Mouse (Mus musculus) kidney, adult 9 months (tissue): Measurements from ENCODE around the gene Palm3.
A peak's percentile ranks its signal among the peaks of the same experiment; 100 is the strongest.
"Not testable (repeated sequence)": the region's sequence is repeated elsewhere in the genome, so short reads cannot be mapped to it uniquely, and the experiment has no call there.

Experiments
- DNase-seq: peaks from one replicate; pipeline ENCODE4 v3.0.0; 2022

Gene Palm3

DNA sequence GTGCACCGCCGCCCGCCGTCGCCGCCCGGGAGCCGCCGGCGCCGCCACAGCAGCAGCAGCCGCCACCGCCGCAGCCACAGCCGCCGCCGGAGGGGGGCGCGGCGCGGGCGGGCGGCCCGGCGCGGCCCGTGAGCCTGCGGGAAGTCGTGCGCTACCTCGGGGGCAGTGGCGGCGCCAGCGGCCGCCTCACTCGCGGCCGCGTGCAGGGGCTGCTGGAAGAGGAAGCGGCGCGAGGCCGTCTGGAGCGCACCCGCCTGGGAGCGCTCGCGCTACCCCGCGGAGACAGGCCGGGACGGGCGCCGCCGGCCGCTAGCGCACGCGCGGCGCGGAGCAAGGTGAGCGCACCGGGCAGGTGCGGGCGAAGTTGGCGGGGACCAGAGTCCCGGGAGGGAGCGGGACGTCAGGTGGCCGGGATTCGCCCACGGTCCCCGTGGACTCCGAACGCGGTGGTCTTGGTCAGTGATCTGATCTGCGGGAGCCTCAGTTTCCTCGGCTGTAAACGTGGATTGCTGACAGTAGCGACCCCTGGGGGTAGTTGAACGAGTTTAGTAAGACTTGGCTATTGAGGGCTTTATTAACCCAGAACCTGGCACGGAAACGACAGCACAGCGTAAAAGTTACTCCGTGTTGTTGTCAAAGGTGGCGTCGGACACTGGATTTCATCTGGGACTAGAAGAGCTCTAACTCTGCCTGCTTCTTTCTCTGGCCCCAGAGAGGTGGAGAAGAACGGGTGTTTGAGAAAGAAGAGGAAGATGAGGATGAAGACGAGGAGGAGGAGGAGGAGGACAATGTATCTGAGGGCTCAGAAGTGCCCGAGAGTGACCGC is 22.8 kb upstream of the Palm3 start:
- DNase-seq, result peak; percentile 80

DNA sequence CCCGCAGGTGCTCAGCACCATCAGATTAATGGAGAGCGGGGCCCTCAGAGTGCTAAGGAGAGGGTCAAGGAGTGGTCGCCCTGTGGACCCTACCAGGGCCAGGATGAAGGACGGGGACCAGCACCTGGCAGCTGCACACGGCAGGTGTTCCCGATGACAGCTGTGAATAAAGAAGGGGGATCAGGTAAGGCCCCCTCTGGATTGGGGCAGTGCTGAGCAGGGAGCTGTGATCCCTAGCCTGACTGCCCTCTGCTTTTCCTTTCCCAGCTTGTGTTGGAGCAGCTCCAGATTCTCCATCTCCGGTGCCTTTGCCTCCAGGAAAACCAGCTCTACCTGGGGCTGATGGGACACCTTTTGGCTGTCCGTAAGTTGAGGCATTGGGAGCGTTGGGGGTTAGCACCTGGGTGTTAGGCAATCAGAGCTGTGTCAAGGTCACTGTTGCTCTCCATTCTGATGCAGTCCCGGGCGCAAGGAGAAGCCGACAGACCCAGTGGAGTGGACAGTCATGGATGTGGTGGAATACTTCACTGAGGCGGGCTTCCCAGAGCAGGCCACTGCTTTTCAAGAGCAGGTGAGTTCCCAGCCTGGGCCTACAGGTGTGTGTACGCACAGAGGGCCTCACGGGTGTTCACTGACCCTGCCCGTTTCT is 22.1 kb upstream of the Palm3 start:
- DNase-seq, result peak; percentile 42

DNA sequence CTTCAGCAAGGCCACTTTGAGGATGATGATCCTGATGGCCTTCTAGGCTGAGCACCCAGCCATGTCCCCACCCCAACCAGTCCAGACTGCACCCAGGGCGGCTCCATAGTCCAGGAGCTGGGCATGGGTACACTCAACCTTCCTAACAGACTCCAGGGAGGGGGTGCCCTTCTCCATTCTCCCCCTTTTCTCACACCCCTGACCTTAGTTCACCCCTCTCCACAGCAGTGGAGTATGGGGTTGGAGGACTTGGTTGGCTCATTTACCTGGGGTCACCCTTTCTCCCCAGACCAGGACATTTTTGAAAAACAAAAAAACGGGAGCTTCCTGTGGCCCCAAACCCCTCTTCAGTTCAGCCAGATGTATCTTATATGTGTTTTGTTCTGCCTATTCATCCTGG is 21.4 kb upstream of the Palm3 start:
- no peak for DNase-seq

DNA sequence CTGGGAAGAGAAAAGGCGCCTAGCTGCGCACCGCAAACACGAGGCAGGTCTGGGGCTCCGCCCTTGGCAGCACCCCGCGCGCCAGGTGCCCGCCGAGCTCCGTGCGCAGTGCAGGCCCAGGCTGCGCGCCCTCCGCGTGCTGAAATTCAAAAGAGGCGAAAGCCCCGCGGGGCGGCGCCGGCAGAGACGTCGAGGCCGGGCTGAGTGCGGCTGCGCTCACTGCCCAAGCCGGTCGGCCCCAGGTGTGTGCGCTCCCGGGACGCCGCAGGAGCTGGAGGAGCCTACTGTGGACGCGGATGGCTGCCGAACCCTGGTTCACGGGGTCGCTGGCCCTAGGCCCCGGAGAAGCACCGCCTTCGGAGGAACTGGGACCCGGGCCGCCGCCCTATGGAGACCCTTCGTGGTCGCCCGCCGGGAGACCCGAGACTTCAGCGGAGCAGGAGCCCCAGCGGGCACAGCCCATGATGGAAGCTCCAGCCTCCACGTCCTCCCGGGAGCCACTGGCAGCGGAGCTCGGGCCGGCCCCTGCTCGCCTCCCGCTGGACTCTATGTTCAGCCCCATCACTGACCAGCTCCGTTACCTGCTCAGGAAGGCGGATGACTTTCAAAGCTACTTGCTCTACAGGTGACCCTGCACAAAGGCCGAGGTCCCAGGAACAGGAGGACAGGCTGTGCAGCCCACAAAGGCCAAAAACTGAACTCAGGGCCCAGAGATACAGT is 19.8 kb upstream of the Palm3 start, which contains the start of gene 1700067K01Rik:
1700067K01Rik (plus strand) TSS at position 222 of the 720 bp plus-strand sequence.
- peak; percentile 24 for DNase-seq

DNA sequence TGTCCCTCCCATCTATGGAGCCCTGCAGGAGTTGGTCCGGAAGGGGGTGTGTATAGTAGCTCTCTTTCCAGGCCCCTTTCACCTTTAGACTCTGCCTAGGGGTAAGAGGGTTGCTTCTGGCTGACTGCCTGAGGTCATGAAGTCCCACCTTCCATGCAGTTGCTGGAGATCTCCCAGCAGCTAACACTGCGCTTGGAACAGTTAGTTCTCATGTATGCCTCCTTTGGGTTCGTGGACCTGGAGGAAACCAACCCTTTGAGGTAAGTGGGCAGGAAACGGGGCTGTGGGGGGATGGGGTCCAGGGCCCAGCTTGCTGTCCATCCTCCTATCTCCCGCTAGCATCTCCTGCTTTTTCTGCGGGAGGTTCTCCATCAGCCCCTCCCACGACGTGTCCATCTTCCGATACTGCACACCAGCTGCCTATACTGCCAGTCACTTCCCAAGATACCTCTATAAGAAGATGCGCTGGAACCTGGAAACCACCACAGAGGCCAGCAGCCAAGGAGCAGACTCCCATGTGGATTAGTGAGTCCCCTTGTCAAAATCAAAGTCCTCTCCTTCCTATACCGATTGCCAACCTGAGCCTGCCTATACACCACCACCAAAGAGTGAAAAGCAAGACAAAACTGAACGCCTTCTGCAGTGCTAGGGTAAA is 18.2 kb upstream of the Palm3 start:
- peak; percentile 79 for DNase-seq

DNA sequence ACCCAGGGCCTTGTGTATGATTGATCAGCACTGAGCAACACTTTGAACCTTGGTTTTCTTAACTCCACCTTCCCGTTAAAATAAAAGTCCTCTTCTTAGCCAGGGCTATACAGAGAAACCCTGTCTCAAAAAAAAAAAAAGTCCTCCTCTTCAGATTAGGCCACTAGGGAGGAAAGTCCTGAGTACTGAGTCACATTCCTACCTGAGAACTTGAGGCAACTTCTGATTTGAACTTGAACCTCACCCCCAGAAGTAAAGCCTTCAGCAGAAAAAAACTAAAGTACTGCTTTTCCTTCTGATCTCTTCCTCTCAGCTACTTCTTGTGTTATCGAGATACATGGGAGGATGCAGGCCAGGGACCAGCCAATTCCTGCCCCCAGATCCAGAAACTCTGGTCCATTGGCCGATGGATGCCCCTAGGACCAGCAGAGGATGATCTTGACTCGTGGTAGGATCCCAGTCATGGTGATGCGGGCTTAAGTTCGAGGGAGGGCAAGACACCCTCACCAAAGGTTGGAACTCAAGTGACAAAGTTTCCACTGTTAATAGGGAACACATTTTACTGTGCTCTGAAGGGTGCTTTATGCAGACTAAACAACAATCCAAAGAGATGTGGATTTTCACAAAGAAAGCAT is 17.5 kb upstream of the Palm3 start:
- no peak for DNase-seq

DNA sequence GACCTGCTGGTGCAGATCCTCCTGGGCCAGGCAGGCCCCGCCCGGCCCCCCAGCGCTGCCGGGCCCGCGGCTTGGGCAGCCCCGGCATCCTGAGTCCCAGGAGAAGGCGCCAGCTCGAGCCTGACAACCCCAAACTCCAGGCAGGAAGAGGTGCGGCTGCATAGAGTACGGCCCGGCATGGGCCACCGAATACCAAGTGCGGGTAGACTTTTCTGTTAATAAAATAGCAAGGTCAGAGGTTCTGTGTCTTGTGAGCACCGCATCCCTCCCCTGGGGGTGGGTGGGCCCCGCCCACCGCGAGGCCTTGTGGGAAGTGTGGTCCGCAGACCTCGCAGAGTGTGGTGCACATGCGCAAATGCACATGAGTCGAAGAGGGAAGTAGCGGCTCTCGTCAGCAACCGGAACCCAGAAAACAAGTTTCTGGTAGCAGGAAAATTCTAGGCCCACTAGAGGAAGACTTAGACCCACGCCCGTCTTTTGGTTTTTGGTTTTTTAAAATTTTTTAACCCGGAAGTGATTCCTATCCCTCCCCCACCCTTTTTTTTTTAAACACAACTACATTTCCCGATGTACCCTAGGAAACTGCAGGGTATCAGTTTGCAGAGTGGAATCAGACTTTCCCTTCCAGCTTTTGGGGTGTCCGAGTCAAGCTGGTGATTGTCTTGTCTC is 16.6 kb upstream of the Palm3 start:
- peak; percentile 98 for DNase-seq

DNA sequence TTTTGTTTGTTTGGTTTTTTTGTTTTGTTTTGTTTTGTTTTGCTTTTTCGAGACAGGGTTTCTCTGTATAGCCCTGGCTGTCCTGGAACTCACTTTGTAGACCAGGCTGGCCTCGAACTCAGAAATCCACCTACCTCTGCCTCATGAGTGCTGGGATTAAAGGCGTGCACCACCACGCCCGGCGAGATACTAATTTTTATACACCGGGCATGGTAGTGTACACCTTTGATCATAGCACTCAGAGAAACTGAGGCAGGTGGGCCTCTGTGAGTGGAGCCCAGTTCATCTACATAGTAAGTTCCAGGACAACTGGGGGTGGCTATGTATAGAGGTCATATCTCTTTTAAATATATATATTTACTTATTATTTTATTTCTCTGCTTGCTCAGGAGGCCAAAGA is 15.8 kb upstream of the Palm3 start:
- not testable (repeated sequence) for DNase-seq

DNA sequence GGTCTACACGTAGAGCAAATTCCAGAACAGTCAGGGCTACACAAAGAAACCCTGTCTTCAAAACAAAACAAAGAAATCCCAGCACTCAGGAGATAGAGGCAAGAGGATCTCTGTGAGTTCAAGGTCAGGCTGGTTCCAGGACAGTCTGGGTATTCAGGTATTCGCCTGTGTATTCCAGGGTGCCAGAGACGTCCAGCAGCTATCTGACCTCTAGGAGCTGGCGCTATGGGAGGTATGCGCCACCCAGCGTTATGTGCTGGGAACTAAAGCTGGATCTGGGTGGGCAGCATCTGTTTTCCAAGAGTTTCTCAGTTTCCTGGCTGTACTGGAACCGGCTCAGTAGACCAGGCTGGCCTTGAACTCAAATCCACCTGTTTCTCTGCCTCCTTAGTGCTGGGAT is 12.9 kb upstream of the Palm3 start:
- DNase-seq, result no peak

DNA sequence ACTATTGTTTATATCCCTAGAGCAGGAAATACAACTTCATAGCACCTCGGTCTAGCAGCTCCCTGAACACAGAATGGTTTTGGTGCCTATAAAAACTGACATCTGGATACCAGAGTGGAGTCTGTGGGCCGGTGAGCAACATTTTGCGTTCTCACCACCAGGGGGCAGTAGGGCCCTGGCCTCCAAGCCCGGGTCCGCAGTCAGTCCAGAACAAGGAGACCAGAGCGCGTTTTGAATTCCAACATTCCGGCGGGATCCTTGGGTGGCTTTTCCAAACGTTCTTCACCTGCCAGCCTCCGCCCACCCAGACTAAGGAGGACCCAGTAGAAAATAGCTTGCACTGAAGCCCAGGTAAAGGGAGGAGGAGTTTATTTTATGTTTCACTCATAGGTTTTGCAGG is 11.4 kb upstream of the Palm3 start:
- DNase-seq, result peak; percentile 93

DNA sequence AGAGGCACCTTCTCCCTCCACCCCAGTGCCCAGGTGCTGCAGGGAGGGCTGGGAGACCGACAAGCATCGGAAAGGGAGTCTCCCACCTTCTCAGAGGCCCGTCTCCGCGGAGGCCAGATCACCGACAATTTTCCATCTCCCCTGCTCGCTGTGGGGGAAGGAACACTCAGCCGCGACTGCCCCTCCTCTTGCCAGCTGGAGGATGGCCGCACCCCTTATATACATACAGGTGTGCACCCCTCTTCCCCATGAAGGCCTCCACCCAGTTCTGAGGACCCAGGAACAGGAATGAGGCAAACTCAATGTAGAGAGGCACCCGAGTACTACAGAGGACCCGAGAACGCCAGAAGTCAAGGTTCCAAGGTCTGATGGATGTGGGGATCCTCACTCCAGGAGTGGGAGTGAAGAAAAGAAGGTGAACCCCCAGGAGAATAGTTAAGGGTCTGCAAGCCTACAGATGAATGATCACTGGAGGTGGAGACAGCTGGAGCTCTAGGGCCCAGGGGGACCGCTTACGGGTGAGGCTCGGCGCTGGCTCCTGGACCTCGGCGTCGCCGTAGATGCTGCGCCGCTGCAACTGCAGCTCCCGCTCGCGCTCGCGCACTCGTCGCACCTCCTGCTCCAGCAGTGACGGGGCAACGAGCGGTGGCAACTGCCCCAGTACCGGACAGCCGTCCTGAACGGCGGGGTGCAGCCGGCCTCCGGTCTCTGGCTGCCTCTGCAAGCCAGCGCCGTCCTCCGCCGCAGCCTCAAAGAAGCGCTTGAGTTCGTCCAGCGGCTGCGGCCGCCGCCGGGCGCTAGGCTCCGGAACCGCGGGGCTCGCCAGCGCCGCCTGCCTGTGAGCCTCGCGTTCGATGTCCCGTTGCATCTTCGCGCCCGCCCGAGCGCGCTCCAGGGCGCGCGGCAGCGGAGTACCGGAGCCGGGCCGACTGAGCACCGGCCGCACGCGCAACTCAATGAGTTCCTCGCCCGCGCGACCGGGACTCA is 10.4 kb upstream of the Palm3 start:
- peak; percentile 73 for DNase-seq

DNA sequence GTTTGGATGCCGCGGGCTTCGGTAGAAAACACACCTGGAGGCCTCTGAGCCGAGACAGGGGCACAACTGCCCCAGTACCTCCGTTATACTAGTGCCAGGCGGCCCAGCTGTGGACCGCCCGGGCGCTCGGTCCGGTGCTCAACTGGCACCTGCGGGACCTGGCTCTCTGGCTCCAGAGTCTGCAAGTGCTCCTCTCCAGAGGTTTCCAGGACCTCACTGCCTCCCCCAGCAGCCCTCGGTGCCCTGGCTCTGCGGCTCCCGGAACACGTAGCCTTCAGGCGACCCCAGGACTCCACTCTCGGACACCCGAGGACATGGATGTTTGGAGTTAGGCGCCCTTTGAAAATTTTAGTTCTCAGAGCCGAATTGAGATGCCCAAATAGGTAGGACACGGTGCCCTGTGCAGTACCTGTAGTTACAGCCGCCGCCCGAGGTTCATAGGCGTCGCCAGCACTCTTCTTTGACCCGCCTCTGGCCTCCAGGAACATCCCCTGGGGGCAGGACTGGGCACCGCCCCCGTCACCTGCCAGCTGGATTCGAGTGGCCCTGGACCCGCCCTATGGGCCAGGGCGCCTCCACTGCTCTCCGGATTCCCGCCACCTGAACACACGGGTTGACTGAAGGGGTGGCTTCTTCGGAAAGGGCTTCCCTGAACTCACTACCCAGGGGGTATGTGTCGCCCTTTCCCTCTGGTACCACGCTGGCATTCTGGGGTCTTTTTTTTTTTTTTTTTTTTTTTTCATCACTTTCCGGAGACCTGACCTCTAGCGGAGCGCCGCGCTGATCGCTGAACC is 9.4 kb upstream of the Palm3 start, which contains the start of gene 2210011C24Rik:
2210011C24Rik (minus strand) TSS at position 467 of the 794 bp plus-strand sequence.
- peak; percentile 88 for DNase-seq

DNA sequence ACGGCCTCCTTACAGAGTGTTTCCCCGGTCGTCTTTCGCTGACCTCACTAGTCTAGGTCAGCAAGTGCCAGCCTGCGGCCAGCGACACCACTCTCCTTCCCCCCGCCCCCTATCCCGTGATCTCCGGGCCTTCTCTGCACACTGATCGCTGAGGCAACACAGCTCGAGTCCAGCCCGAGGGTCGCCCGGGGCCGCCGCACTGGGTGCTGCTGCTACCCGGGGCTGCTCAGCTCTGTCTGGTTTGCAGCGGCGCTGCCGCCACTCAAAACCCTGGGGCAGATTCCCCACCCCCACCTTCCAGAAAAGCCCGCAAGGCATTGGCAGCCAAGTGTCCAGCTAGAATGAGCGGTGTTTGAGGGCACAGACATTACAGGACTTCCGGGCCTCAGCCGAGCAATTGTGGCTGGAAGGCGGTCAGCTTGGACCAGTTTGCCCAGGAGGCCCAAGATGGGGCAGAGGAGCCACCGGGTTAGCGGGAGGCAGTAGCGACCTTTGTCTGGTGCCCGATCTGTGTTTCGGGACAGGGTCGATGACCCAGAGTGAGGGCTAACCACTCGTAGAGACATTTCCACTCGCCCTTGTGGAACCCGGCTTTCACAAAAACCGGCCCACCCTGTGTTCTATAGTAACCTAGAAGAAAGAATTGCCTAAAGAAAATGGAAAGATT is 8.6 kb upstream of the Palm3 start:
- peak; percentile 59 for DNase-seq

DNA sequence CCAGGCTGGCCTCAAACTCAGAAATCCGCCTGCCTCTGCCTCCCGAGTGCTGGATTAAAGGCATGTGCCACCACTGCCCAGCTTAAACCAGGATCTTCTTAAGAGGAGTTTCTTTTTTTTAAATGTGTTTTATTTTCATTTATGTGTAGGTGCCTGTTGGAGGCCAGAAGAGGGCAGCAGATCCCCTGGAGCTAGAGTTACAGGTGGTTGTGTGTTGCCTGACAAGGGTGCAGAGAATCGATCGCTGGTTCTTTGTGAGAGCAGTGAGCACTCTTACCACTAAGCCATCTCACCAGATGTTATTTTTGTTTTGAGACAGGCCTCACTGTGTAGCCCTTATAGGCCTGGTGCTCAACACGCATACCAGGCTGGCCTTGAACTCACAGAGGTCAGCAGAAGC is 5.4 kb upstream of the Palm3 start:
- no peak for DNase-seq

DNA sequence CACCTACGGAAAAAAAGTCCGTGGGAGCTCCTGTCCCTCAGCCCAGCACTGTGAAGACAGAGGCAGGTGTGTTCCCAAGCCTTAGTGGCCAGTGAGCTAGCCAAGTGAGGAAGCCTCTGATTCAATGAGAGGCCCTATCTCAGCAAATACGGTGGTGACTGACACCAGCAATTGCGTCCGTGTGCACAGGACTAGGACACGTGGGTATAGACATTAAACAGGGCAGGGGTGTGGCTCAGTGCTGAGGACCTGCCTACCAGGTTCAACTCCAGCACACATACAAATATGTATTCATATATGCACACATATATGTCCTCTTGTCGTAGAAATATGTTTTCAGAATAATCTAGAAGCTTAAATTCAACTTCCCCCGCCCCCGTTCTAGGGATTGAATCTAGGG is 1.5 kb upstream of the Palm3 start:
- DNase-seq, result no peak

DNA sequence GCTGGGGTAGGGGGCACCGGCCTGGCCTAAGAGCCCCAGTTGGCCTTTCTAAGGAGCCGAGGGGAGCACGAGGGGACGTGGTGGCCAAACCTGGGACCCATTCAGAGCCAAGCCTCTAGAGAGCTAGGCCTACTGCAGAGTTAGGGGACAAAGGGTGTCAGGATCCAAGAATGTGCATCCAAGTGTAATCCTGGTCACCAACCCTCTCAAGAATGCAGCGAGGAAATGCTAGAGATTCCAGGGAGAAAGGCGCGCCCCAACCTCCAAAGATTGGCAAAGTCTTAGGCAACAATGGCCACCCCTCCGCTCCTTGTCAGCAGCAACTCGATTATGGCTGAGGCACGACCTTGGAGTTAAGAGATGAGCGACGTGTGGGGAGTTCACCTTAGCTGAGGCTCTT is 298 bp downstream of the Palm3 start:
- DNase-seq, result no peak

DNA sequence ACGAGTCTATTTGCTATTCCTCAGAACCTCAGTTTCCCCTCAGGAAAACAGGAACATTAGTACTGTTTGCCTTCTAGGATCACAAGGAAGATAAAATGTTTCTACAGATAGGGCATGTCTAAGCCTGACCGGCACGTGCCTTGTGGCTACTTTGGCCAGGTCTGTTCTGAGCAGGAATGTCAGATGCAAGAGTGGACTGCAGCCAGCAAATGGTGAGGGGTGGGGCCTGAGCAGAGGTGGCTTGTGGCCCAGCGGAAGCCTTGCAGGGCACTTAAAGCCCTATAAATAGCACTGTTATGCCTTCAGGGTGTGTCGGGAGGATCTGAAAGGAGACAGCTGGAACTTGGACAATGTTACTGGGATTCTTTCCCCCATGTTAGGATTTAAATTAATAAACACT is 1.8 kb downstream of the Palm3 start:
- peak; percentile 92 for DNase-seq

DNA sequence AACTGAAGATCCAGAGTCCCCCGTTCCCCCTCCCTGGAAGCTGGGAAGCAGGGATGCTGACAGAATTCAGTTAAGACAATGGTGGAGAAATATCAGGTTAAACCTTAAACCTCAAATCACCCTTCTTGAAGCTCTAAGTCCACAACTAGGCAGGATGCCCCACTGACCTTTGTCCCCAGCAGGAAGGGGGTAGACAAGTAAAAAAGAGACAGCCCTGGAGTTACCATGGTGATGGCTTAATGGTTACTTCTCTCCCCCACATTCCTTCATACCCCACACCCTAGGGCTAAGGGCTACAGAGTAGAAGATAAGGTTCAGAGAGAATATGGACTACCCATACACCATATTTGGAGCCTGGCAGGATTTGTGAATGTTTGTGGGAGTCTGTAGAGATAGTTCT is 2.4 kb downstream of the Palm3 start:
- DNase-seq, result peak; percentile 94

DNA sequence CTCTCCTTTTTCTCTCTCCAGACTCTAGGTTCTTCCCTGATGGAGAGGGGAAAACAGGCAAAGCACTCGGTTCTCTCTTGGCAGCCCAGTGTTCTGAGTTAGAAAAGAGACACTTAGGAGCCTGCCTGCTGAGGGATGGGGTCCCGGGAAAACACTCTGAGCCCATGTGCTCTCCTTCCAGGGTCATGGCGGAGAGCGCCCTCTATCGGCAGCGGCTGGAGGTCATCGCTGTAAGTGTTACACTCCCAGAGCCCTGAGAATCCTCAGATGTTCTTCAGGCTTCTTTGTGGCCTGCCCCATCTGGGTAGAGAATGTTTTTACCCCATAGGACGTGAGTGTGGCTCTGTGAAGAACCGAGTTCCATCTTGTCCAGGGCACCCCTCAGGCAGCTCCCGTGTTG is 2.9 kb downstream of the Palm3 start:
- DNase-seq, result peak; percentile 78
